Mouse (Mus musculus) activated CD4-positive, CD25-positive, alpha-beta regulatory T cell, adult 4 months (primary cell): ENCODE measurements around the gene Cxcr2. TPM values are rescaled to one million over a fixed set of nuclear protein-coding genes. Genes with fewer than 3 reads are reported as not detected.
A peak's percentile ranks its signal among the peaks of the same experiment; 100 is the strongest.

ENCODE experiments used
- ATAC-seq: one replicate; pipeline ENCODE4 v1.8.0; 2017
- polyA plus RNA-seq, 2 experiments: library from polyadenylated mRNA; unstranded; fragments of 100-300 nt; shearing (Covaris generic); gene quantifications; one replicate each; pipeline ENCODE4 v1.2.1; 2017

Gene Cxcr2
- polyA plus RNA-seq, 2 experiments from 2014 or later, result 0.36 TPM; not detected in 1

DNA sequence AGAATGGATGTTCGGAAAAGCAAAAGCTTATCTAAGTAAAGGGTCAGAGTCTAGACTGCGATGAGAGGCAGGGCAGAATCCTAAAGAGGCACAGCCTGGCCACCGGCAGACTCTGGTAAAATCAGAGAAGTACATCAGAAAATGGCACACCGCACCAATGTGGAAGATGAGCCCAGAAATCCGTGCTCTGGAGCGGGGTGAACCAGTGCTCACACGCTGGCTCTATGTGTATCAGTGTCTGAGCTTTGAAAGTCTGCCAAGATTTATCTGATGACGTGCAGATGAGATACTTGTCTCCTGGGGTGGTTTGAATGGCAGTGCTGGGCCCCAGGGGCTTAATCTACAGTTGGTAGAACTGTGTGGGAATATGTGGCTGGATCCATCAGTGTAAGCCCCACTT, 45.3 kb downstream of the Cxcr2 start:
- no peak for ATAC-seq

GRCm38 (mm10) chr1:74201048-74201844, 47.5 kb downstream of the Cxcr2 start:
- peak; percentile 80 for ATAC-seq

GRCm38 (mm10) chr1:74203457-74203856, 49.7 kb downstream of the Cxcr2 start:
- ATAC-seq, result no peak

GRCm38 (mm10) chr1:74205881-74206280, 52.1 kb downstream of the Cxcr2 start:
- no peak for ATAC-seq

GRCm38 (mm10) chr1:74206642-74207041, 52.9 kb downstream of the Cxcr2 start:
- ATAC-seq, result no peak

DNA sequence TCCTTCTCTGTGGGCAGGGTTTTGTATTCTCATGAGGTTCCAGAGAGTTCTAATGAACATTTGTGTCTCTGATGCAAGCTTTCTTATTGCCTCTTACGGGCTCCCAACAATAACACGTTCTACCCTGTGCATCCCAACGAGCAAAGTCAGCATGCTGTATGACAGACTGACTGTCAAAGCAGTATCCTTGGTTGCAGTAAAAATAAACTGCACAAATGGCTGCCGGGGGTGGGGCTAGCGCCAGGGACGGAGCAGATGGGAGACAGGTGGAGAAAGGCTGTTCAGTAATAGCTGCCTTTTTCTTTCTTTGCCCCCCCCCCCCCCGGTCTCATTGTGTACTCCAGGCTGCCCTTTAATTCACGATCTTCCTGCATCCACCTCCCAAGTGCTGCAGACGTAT, 54.1 kb downstream of the Cxcr2 start:
- no peak for ATAC-seq

DNA sequence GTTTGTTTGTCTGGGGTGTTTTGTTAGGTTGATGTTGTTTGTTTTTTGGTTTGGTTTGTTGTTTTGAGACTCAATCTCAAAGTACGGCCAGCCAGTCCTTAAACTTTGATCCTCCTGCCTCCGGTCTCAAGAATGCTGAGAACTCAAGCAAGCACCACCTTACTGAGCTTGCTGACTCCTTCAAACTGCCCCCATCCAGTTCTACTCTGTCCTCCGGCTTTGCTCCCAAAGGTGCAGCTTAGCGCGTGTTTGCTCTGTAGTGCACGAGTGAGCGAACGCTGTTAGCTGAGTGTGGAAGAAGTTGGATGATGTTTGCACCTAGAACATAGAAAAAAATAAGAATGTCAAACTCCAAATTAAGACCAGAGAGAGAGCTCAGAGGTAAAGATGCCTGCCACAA, 55.2 kb downstream of the Cxcr2 start:
- no peak for ATAC-seq

Other genes starting within 250 kb of the Cxcr2 start
- 10 to 100 TPM; 21.7 to 23.3 TPM for gene Tns1, start 29.5 kb upstream of the Cxcr2 start, polyA plus RNA-seq
- not detected for gene Rufy4, start 28.4 kb upstream of the Cxcr2 start, polyA plus RNA-seq
- not detected for gene Cxcr1, start 40.6 kb downstream of the Cxcr2 start, polyA plus RNA-seq
- 100 to 1,000 TPM; 749 to 764 TPM for gene Arpc2, start 82.1 kb downstream of the Cxcr2 start, polyA plus RNA-seq
- gene Gpbar1, start 124.6 kb downstream of the Cxcr2 start, polyA plus RNA-seq, result under 1 TPM in 1 of 2 experiments, not detected in 1; 0.32 TPM
- 100 to 1,000 TPM; 139 to 184 TPM for gene Aamp, start 130.7 kb downstream of the Cxcr2 start, polyA plus RNA-seq
- gene Pnkd, start 130.9 kb downstream of the Cxcr2 start, polyA plus RNA-seq, result 10 to 100 TPM; 80.2 to 97.8 TPM
- gene Tmbim1, start 151.6 kb downstream of the Cxcr2 start, polyA plus RNA-seq, result 10 to 100 TPM; 13.1 to 16.1 TPM
- not detected for gene Catip, start 208.1 kb downstream of the Cxcr2 start, polyA plus RNA-seq
- gene Slc11a1, start 221.2 kb downstream of the Cxcr2 start, polyA plus RNA-seq, result under 1 TPM; 0.42 to 0.97 TPM
- 10 to 100 TPM; 29.9 to 31.9 TPM for gene Ctdsp1, start 237.5 kb downstream of the Cxcr2 start, polyA plus RNA-seq